Mouse (Mus musculus): ENCODE data around the gene Pcsk6. TPM values are rescaled to one million over a fixed set of nuclear protein-coding genes. Genes with fewer than 3 reads are reported as not detected.

The Pcsk6 gene
- total RNA-seq, 2 experiments from 2014 or later, result 31.6 to 39.6 TPM

DNA sequence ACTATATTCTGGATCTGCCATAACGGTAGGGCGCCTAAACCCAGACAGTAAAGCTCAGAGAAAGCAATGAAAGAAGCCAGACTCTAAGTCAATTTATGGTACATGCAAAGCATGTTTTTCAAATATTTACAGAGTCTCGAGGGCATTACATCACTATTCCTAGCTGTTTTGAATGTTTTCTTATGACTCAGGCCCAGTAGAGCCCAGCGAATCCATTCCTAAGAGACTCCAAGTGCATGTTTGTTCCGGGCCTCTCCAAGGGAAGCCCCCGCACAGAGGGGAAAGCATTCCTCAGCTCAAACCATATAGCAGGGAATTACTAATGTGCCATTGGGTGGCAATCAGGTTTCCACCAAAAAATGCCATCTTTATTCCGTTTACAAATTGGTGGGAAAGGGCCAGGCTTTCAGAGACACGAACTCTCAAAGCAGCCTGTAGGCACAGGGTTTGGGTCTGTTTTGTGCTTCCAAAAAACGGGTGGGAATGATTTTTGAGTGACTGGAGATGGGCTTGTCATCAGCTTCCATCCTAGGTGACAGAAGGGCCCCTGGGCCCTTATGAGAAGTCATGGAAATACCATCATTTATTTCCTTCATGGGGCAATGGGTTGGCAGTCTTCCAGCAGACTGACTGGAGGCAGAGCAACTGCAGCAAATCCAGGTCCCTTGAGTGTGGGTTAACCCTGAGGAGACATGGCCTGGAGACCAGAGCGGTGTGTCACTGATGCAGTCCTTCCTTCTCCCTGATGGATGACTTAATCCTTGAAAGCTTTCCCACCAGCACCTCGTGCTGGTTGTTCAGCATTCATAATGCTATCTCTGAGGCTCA is 117.7 kb downstream of the Pcsk6 start:
- intact Hi-C loops (cut with DNase I; ENCODE audit: low total_unique reads), result no loop called here
- no peak for DNase-seq

DNA sequence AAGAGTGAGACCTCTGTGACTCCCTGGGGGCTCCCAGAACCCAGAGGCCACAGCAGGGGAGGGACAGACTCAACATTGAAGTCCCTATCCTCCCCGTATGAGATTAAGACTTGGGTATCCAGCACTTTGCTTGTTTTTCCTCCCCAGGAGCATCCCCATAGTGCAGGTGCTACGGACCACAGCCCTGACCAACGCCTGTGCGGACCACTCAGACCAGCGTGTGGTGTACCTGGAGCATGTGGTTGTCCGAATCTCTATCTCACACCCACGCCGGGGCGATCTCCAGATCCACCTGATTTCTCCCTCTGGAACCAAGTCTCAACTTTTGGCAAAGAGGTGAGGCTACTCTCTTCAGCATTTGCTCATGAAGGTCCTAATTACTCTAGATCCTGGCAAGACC is 118.5 kb downstream of the Pcsk6 start:
- DNase-seq, result no peak
- intact Hi-C loops (cut with DNase I; ENCODE audit: low total_unique reads), result loop anchor here (5.0 kb wide), 1 partner anchor 552 kb away; no protein-coding TSS in a partner anchor

DNA sequence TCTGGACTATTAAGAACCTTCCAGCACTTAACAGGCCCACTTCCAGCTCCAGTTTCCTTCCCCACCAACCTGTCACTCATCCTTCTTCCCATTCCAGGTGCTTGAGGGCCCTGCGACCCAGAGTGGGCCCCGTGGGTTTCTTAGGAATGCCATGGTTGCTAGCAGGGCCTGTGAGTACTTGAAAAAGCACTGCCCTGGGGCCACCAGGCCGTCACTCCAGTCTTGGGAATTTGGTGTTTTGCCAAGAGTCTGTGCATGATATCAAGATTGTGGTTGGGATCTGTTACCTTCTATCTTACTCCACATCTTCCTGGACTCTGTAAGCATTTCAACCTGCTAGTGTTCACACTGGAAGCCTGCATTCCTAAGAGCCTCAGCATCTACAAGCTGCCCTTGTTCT is 120.5 kb downstream of the Pcsk6 start:
- no peak for DNase-seq
- intact Hi-C loops (cut with DNase I; ENCODE audit: low total_unique reads), result loop anchor here (5.0 kb wide), 1 partner anchor 550 kb away; no protein-coding TSS in a partner anchor

DNA sequence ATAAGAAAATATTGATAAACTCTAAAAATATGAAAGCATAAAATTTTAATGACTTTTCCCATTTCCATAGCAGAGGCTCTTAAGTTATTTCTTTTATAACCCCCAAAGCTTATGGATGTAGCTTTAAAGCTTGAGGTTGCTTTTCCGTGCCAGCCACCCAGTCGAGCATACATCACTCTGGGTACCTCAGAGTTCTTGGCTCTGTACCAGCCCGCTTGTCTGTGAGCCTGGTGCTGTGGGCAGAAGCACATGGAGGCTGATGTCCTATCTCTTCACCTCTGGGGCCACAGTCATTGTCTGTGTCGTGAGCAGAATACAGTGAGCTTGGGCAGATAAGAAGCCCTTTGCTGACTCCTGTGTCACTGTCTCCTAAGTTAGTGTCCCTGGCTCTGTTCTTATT is 126.7 kb downstream of the Pcsk6 start:
- DNase-seq, result no peak
- intact Hi-C loops (cut with DNase I; ENCODE audit: low total_unique reads), result no loop called here

DNA sequence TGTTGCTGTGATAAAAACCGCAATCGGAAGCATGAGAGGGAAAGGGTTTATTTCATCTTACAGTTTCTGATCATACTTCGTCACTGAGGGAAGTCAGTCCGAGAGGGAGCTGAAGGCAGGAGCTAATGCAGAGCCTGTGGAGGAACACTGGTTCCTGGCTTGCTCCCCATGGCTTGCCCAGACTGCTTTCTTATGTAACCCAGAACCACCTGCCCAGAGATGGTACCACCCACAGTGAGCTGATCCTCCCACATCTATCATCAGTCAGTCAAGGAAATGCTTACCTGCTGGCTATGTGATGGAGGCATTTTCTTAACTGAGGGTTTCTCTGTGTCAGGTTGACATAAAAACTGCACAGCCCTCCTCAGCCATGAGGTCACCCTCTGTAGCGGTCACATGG is 127.2 kb downstream of the Pcsk6 start:
- DNase-seq, result no peak
- intact Hi-C loops (cut with DNase I; ENCODE audit: low total_unique reads), result no loop called here

DNA sequence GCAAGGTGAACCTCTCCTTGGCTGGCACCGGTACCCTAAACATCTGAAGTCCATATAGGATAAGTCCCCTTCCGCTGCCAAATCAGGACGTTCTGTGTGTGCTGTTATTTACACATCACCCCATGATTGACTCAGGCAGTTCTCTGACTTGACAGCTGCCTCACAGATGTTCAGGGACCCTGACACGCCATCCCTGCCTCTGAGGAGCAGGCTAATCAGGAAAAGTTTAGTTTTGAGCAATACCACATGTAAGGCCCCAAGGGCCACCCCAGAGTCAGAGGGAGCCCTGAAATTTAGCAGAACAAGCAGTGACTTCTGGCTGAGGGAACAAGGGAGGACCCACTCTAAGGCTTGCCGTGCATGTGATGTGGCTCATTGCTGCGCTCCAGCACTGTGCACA is 130.8 kb downstream of the Pcsk6 start:
- intact Hi-C loops (cut with DNase I; ENCODE audit: low total_unique reads), result no loop called here
- no peak for DNase-seq

DNA sequence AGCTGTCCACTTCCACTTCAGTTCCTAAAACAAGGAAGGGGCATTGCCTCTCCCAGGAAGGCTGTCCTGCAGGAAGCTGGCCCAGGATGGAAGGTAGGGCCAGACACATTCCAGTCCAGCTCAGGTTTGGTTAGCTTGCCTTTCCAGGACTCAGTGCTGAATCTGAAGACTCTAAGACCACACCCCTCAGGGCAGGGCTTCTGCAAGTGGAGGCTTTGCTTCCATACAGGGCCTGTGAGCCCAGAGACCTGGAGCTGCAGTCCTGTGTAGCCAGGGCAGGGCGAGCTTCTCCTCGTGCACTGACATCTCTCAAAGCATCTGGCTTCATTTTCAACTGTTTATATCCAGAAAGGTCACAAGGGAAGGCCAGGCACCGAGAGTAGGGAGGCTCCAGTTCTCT is 131.9 kb downstream of the Pcsk6 start:
- DNase-seq, result no peak
- intact Hi-C loops (cut with DNase I; ENCODE audit: low total_unique reads), result no loop called here

DNA sequence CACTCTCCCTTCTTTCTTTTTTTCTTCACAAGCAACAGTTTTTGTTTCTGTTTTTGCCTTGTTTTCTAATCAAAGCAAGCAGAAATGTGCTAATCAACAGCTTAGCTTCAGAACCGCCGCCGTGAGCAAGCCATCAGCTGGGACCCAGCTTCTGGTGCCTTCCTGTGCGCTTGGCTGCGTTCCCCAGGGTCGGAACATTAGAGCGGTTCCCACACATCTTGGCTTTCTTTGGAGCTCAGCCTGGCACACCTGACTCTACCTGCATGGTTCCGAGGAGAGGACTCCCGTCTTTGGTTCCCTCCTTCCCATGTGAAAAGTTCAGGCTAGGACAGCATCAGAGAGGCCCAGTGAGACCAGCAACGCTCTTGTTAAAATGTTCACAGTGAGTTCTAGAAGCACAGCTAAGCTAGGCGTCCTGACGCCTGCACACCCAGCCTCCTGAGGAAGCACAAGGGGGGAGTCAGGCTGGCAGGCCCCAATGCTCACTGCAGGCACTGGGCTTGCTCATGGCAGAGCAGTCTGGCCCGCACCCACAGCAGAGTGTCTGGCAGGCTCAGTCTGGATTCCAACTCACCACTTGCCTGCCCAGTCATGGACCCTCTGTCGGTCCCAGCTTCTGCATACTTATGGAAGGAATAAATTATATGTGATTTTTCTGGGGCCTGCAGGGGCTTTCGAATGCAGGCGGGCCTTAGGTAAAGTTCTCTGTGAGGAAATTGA is 139.7 kb downstream of the Pcsk6 start:
- intact Hi-C loops (cut with DNase I; ENCODE audit: low total_unique reads), result no loop called here
- no peak for DNase-seq

DNA sequence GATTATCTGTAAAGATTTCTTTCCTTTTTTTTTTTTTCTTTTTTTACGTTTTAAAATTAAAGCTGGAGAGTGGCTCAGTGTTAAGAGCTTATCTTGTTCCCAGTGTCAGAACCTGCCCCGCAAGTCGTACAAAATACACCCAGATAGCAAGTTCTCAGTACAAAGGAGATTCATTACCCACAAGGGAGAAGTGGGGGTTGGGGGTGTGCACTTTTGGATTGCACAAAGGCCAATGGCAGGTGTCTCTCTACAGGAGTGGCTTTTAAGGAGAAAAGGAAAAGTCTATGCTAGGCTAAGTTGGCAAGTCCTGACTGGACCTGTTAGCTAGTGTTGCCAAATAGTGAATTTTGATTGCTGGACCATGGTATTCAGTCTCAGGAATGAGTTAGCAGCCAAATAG is 140.3 kb downstream of the Pcsk6 start:
- intact Hi-C loops (cut with DNase I; ENCODE audit: low total_unique reads), result no loop called here
- DNase-seq, result no peak

DNA sequence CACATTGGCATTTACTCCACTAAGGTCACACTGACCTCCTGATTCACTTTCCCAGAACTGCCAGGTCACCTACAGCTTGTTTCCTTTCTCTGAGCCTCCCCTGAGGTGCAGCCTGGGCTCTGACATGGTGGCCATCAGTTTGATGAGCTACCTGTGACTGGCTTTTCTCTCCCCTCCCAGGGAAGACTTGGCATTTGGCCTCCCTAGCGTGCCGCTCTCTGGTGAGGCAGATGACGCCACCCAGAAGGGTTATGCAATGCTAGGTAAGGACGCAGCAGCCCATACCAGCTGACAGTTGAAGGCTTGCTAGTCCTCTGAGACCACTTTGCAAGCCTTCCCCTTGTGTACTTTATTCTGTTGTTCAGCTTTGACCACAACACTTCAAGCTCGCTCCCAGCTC is 141.9 kb downstream of the Pcsk6 start:
- intact Hi-C loops (cut with DNase I; ENCODE audit: low total_unique reads), result no loop called here

DNA sequence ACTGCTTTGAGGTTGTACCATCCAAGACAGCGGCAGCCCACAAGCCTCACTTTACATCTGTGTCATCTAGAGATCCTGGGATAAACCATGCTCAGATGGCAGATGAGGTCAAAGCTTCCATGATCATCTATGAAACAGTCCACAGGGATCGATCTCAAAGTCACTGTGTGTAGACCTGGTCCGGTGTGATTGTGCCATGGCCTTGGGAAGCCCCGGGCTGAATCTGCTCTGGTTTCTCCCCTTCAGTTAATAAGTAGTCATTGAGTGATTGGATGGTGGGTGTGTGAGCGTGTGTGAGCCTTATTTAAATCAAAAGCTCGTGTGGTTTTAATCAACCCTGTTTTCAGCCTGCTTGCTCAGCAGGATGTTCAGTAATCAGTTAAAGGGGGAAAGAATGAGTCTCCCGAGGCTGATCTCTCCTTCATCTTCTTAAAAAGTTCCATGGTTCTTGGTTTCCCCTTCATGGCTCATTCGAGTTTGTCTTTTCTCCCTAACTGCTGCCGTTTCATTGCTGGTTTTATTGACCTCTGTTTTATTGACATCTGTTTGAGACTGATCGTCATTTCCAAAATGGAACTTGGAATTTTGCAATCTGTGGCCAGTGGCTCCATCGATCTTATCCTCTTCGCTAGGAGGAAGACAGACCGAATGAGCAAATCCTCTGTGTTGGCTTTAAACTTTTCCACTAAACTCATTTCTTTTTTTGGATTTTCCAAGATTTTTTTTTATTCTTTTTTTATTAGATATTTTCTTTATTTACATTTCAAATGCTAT is 142.5 kb downstream of the Pcsk6 start:
- intact Hi-C loops (cut with DNase I; ENCODE audit: low total_unique reads), result no loop called here
- DNase-seq, result no peak

More for the DNA sequence above, 141.9 kb downstream of the Pcsk6 start:
- no peak for DNase-seq

DNA sequence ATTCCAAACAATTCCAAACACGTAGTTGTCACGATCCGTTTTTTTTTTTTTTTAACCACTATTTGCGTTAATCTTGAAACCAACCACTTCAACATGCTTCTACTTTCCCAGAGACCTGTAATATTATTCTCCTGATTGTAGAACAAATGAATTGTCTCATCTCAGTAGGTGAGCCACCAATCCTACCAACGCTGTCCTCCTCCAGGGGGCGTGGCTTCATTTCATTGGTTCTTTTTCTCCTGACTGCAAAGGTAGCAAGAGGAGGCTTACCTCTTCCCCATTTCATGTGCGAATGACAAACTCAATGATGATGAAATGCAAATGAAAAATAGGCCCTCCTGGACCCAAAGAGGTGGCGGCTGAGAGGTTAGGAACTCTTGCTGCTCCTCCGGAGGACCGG is 143.5 kb downstream of the Pcsk6 start:
- intact Hi-C loops (cut with DNase I; ENCODE audit: low total_unique reads), result no loop called here

DNA sequence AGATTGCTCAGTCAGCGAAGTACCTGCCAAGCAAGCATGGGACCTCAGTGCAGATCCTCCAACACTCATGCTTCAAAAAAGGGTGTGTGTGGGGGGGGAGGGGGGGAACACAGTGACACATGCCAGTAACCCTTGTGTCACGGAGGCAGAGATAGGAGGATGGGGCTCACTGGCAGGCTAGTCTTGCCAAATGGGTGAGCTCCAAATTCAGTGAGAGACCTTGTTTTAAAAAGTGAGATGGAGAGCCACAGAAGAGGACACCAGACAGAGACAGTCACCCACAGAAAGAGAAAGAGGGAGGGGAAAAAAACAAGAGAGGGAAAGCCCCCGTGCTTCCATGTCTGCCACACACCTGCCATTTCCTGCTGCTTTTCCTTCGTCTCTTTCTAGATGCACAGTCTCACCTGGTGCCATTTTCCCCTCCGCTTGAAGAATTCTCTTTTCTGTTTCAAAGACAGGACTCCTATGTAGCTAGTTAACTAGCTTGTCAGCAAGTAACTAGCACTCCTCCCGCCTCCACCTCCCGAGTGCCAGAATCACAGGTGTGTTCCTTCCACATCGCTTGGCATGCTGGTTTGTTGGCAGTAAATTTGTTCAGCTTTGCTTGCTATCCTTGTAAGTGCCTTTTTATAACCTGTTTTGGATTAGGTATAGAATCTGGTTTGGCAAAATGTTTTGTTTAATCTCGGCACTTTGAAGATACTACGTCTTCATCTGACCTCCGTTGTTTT is 146.8 kb downstream of the Pcsk6 start:
- intact Hi-C loops (cut with DNase I; ENCODE audit: low total_unique reads), result no loop called here
- no peak for DNase-seq

More for the DNA sequence above, 143.5 kb downstream of the Pcsk6 start:
- no peak for DNase-seq

DNA sequence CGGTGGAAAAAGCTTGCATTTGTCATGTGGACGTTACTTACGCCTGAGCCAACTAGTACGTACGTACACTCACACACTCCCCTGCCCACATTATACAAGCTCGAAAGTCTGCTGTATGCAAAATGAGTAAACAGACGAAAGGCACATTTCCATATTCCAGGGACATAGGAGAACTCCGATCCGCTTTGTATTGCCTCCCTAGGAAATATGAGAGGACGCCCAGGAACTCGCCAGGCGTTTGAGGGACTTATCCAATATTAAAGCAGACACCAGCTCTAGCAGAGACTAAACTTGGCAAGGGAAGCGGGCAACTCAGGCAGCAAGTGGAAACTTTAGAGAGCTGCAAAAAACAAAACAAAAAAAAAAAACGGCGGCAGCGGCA is 147.3 kb downstream of the Pcsk6 start:
- intact Hi-C loops (cut with DNase I; ENCODE audit: low total_unique reads), result no loop called here

DNA sequence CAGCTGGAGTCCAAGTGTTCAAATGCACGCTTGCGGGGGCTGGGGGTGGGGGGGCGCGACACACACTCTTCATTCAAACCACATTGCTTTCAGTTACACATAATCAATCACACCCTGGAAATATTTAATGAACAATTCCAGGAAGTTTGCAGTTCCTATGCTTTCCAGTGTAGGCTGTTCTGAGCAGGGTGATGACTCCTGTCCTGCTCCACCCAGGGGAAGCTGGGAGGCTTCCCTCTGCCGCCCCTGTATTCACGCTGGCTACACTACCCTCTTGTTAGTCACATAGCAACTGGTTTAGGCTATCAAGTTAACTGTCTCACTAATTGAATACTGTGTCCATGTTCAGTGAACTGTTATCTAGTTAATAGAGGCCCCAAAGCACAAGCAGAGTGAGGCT is 149.0 kb downstream of the Pcsk6 start:
- intact Hi-C loops (cut with DNase I; ENCODE audit: low total_unique reads), result no loop called here
- no peak for DNase-seq

More for the DNA sequence above, 147.3 kb downstream of the Pcsk6 start:
- DNase-seq, result no peak

DNA sequence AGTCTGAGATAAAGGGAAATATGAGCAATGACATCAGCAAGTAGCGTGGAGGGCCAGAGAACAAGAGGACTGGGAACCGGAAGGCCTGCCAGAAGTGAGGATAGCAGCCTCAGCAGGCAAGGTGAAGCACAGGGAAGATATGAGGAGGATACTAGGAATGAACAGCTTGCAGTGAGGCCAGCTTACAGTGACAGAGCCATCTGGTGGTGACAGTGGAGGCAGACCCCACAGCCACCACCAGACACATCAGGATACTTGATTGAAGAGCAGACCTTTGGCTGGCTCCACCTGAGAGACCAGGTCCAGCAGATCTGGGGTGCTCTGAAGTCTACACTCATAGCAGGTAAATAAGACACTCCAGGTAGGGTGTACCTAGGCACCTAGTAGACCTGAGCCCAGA is 166.2 kb downstream of the Pcsk6 start:
- intact Hi-C loops (cut with DNase I; ENCODE audit: low total_unique reads), result no loop called here
- DNase-seq, result no peak

DNA sequence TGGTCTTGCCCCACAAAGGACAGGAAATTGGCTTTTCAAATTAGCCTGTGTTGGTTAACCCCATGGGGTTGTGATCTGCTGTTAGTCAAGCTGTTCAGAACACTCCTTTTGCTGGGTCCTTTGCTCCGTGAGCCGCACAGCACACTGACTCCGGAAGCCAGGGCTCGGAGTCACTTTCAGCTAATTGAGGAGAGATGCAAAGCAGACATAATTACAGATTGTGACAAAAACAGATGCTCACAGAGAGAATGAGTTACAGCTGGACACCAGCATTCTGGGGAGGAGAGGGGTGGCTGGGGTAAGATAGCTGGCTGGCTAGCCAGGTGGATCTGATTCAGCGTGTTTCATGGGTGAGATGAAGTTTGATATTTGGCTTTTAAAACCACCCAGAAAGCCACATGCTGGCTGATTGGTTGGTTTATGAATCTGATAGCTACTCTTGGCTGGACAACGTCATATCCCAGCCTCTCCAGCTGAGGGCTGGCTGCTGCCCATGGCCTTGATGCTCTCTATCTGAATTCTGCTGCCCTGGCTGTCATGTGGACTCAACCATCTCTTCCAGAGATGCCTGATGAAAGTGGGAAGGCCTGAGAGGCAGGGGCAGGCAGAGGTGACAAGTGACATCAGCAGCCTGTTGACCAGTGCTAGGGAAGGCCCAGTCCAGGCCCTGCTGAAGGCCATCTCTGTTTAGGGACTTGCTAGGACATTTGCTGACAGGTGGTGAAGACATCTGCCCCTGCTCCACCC is 167.4 kb downstream of the Pcsk6 start:
- DNase-seq, result peak; percentile 34

DNA sequence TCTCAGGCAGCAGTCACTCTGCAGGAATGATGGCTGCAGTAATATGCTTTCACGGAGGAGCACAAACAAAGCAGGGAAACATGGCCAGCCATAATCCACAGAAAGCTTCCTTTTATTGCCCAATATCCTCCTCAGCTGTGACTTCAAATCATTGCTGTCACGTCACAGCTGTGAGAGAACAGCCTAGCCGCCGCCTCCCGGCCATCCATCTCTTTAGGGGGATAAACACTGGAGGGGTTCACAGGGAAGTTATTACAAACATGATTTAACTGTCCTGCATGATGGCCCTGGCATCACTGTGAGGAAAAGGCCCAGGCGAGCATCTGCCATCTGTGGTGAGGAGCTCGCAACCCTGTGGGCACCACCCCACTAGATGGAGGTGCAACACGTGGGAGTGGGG is 175.3 kb downstream of the Pcsk6 start:
- no peak for DNase-seq
- intact Hi-C loops (cut with DNase I; ENCODE audit: low total_unique reads), result no loop called here

More for the DNA sequence above, 167.4 kb downstream of the Pcsk6 start:
- intact Hi-C loops (cut with DNase I; ENCODE audit: low total_unique reads), result no loop called here

DNA sequence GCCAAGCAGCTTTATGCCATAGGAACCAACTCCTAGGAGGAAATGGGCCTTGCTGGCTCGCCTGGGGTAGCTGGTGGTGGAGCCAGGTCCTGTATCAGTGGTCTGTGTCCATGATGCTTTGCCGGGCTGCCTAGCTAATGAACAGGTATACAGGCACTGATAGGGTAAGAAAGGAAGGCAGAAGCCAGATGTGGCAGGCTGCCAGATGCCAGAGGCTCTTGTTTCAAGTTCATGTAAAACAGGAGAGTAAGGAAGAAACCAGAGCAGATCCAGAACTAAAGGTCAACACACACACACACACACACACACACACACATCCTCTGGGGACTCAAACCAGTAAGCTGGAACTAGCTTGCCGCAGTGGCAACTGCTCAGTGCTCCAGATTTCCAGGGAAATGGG is 176.7 kb downstream of the Pcsk6 start:
- intact Hi-C loops (cut with DNase I; ENCODE audit: low total_unique reads), result no loop called here
- DNase-seq, result no peak

All from gastrocnemius, postnatal 14 days (tissue).